ENCODE assay signal across 20 mouse cellular contexts in genomic region chr8:121673153-121673552, GRCm38 (mm10). TPM values are rescaled to one million over a fixed set of nuclear protein-coding genes. Genes with fewer than 3 reads are reported as not detected.
DNase-seq lines count a peak whose midpoint lies in the region; ATAC-seq lines count a peak whose summit lies in the region.
"Had no signal": no experiment of that assay in that cellular context is flagged by ENCODE, and none has a peak within 500 bp of the region (broad histone marks: within the 10 kb centered on the region; RNA-seq: fewer than 3 reads in every experiment).

No protein-coding gene starts in this region.

- peak overlapping the region; percentile 31; the same call in 1 of the 2 replicates for H3K27ac ChIP-seq in forebrain, embryonic 13.5 days
- H3K27ac ChIP-seq in forebrain, embryonic 11.5 days (ENCODE audit: low read depth, low read length), result no peak overlapping the region
- peak overlapping the region; percentile 57; the same call in 1 of the 2 replicates for H3K27ac ChIP-seq in midbrain, embryonic 15.5 days
- H3K27ac ChIP-seq in midbrain, embryonic 14.5 days (replicated peaks; ENCODE audit: low read depth, low read length), result no peak overlapping the region
- H3K27ac ChIP-seq: heart, embryonic 15.5 days; hindbrain, embryonic 10.5 days; intestine, embryonic 15.5 days; kidney, embryonic 15.5 days; liver, embryonic 12.5 days; stomach, embryonic 15.5 days had no signal

- no peaks in the 10 kb centered on the region for H3K9me3 ChIP-seq in forebrain, embryonic 13.5 days (replicated peaks)
- no peaks in the 10 kb centered on the region for H3K9me3 ChIP-seq in forebrain, embryonic 11.5 days (ENCODE audit: control insufficient read depth, low read length)
- H3K9me3 ChIP-seq in midbrain, embryonic 15.5 days, result no peaks in the 10 kb centered on the region
- H3K9me3 ChIP-seq in midbrain, embryonic 14.5 days (ENCODE audit: control insufficient read depth, low read length), result no peaks in the 10 kb centered on the region
- H3K9me3 ChIP-seq: heart, embryonic 15.5 days; hindbrain, embryonic 10.5 days; intestine, embryonic 15.5 days; kidney, embryonic 15.5 days; liver, embryonic 12.5 days; stomach, embryonic 15.5 days had no signal

- H3K9ac ChIP-seq in forebrain, embryonic 13.5 days, result no peak overlapping the region
- no peak overlapping the region for H3K9ac ChIP-seq in forebrain, embryonic 11.5 days (ENCODE audit: low read length)
- H3K9ac ChIP-seq in midbrain, embryonic 15.5 days, result no peak overlapping the region
- H3K9ac ChIP-seq in midbrain, embryonic 14.5 days (replicated peaks; ENCODE audit: low read length), result no peak overlapping the region
- H3K9ac ChIP-seq: heart, embryonic 15.5 days; intestine, embryonic 15.5 days; kidney, embryonic 15.5 days; liver, embryonic 12.5 days; stomach, embryonic 15.5 days had no signal

- no peak overlapping the region for H3K4me2 ChIP-seq in forebrain, embryonic 13.5 days
- no peak overlapping the region for H3K4me2 ChIP-seq in forebrain, embryonic 11.5 days (ENCODE audit: low read depth, low read length, severe bottlenecking)
- H3K4me2 ChIP-seq in midbrain, embryonic 15.5 days, result no peak overlapping the region
- no peak overlapping the region for H3K4me2 ChIP-seq in midbrain, embryonic 14.5 days (ENCODE audit: low read length)
- H3K4me2 ChIP-seq: heart, embryonic 15.5 days; intestine, embryonic 15.5 days; kidney, embryonic 15.5 days; liver, embryonic 12.5 days; stomach, embryonic 15.5 days had no signal

- peaks cover 15% of the 10 kb centered on the region for H3K4me1 ChIP-seq in forebrain, embryonic 13.5 days
- H3K4me1 ChIP-seq in forebrain, embryonic 11.5 days (replicated peaks; ENCODE audit: control insufficient read depth, insufficient read depth, low read length), result peaks cover 4% of the 10 kb centered on the region; the same call in 1 of the 2 replicates
- H3K4me1 ChIP-seq in midbrain, embryonic 15.5 days, result peaks cover 13% of the 10 kb centered on the region; the same call in 1 of the 2 replicates
- peaks cover 8% of the 10 kb centered on the region; the same call in 1 of the 2 replicates for H3K4me1 ChIP-seq in midbrain, embryonic 14.5 days (ENCODE audit: control insufficient read depth, insufficient read depth, low read length)
- H3K4me1 ChIP-seq: liver, embryonic 12.5 days had no signal

- 64% methylated on average over 4 of the region's 4 CpGs for whole genome bisulfite sequencing in forebrain, embryonic 13.5 days
- WGBS in forebrain, embryonic 11.5 days, result 59% methylated on average over 4 of the region's 4 CpGs
- 63% methylated on average over 3 of the region's 4 CpGs for WGBS in midbrain, embryonic 15.5 days
- 68% methylated on average over 4 of the region's 4 CpGs for WGBS in midbrain, embryonic 14.5 days

- ATAC-seq in forebrain, embryonic 13.5 days, result no peak
- no peak for ATAC-seq in forebrain, embryonic 11.5 days (replicated peaks; ENCODE audit: low FRiP score)
- ATAC-seq in midbrain, embryonic 15.5 days (replicated peaks), result no peak; the same call in 1 of the 2 replicates
- ATAC-seq in midbrain, embryonic 14.5 days (ENCODE audit: low FRiP score, low TSS enrichment), result no peak
- ATAC-seq in erythroid progenitor cell, adult 5-6 weeks (replicated peaks; ENCODE audit: low FRiP score, poor library complexity, severe bottlenecking), result no peak
- ATAC-seq: CD4-positive, CD25-positive, alpha-beta regulatory T cell, adult 4 months; liver, embryonic 12.5 days had no signal

- no peak for DNase-seq in forebrain, embryonic 11.5 days (ENCODE audit: low spot score)
- no peak for DNase-seq in midbrain, embryonic 14.5 days
- peak; percentile 25 for DNase-seq in lung, postnatal 14 days
- no peak for DNase-seq in ovary, adult 18-20 months (ENCODE audit: low spot score)
- DNase-seq in urinary bladder, postnatal 25 days (ENCODE audit: low spot score), result no peak
- DNase-seq: cerebellum, adult 9-10 months; gastrocnemius, postnatal 10 days; heart, adult 18-20 months; thymus, adult 2 months had no signal

- no peaks in the 10 kb centered on the region for H3K27me3 ChIP-seq in forebrain, embryonic 13.5 days
- H3K27me3 ChIP-seq in forebrain, embryonic 11.5 days (ENCODE audit: control insufficient read depth, insufficient read depth, low read length), result peaks cover 2% of the 10 kb centered on the region; the same call in 1 of the 2 replicates
- H3K27me3 ChIP-seq in midbrain, embryonic 15.5 days (replicated peaks), result no peaks in the 10 kb centered on the region
- H3K27me3 ChIP-seq in midbrain, embryonic 14.5 days (ENCODE audit: control insufficient read depth, insufficient read depth, low read length), result no peaks in the 10 kb centered on the region
- H3K27me3 ChIP-seq: intestine, embryonic 15.5 days; kidney, embryonic 15.5 days; stomach, embryonic 15.5 days had no signal

- no peaks in the 10 kb centered on the region for H3K36me3 ChIP-seq in forebrain, embryonic 13.5 days (ENCODE audit: poor library complexity, severe bottlenecking)
- no peaks in the 10 kb centered on the region for H3K36me3 ChIP-seq in forebrain, embryonic 11.5 days (ENCODE audit: control insufficient read depth, insufficient read depth, low read length)
- no peaks in the 10 kb centered on the region for H3K36me3 ChIP-seq in midbrain, embryonic 15.5 days (replicated peaks)
- no peaks in the 10 kb centered on the region for H3K36me3 ChIP-seq in midbrain, embryonic 14.5 days (ENCODE audit: control insufficient read depth, insufficient read depth, low read length)
- H3K36me3 ChIP-seq: G1E; heart, embryonic 15.5 days; hindbrain, embryonic 10.5 days; intestine, embryonic 15.5 days; kidney, embryonic 15.5 days; liver, embryonic 12.5 days; stomach, embryonic 15.5 days had no signal

- no peak overlapping the region for H3K4me3 ChIP-seq in forebrain, embryonic 13.5 days
- H3K4me3 ChIP-seq in forebrain, embryonic 11.5 days (ENCODE audit: low read depth, low read length), result no peak overlapping the region
- H3K4me3 ChIP-seq in midbrain, embryonic 15.5 days, result no peak overlapping the region
- no peak overlapping the region for H3K4me3 ChIP-seq in midbrain, embryonic 14.5 days (replicated peaks; ENCODE audit: low read depth, low read length)
- H3K4me3 ChIP-seq: heart, embryonic 15.5 days; hindbrain, embryonic 10.5 days; intestine, embryonic 15.5 days; kidney, embryonic 15.5 days; liver, embryonic 12.5 days; stomach, embryonic 15.5 days had no signal

RNA-seq across cellular contexts. Expression of gene Zcchc14, which starts 20.5 kb away (rescaled TPM):
- 30.0 and 33.7 TPM in 2 replicates for polyA plus RNA-seq in forebrain, embryonic 13.5 days (2015; fragmentation: Nextera tagmentation; extraction: Ambion mirVana)
- polyA plus RNA-seq in forebrain, embryonic 11.5 days (2014; fragmentation: Nextera tagmentation; extraction: Ambion mirVana), result 27.1 and 27.4 TPM in 2 replicates
- 25.4 and 28.0 TPM in 2 replicates for polyA plus RNA-seq in midbrain, embryonic 15.5 days (2015; fragmentation: Nextera tagmentation; extraction: Ambion mirVana)
- 39.0 and 43.4 TPM in 2 replicates for polyA plus RNA-seq in midbrain, embryonic 14.5 days (2014; fragmentation: Nextera tagmentation; extraction: Ambion mirVana)
- not detected in 2 replicates for total RNA-seq in erythroid progenitor cell, adult 5-6 weeks (2015; ENCODE audit: low replicate concordance)
- not detected in 2 replicates for total RNA-seq in erythroid progenitor cell, adult 5-6 weeks (2017; ENCODE audit: low replicate concordance)
- polyA plus RNA-seq: G1E had no signal

RNA-seq across cellular contexts. Expression of gene Jph3, which starts 56.3 kb away (rescaled TPM):
- 34.9 and 36.7 TPM in 2 replicates for polyA plus RNA-seq in forebrain, embryonic 13.5 days (2015; fragmentation: Nextera tagmentation; extraction: Ambion mirVana)
- polyA plus RNA-seq in forebrain, embryonic 11.5 days (2014; fragmentation: Nextera tagmentation; extraction: Ambion mirVana), result 8.9 and 9.4 TPM in 2 replicates
- polyA plus RNA-seq in midbrain, embryonic 15.5 days (2015; fragmentation: Nextera tagmentation; extraction: Ambion mirVana), result 111 and 114 TPM in 2 replicates
- polyA plus RNA-seq in midbrain, embryonic 14.5 days (2014; fragmentation: Nextera tagmentation; extraction: Ambion mirVana), result 73.5 and 86.4 TPM in 2 replicates
- not detected in 2 replicates for total RNA-seq in erythroid progenitor cell, adult 5-6 weeks (2015; ENCODE audit: low replicate concordance)
- total RNA-seq in erythroid progenitor cell, adult 5-6 weeks (2017; ENCODE audit: low replicate concordance), result not detected in 2 replicates
- polyA plus RNA-seq: G1E had no signal

Comparison
In these comparisons a context has a peak if more than half of its experiments do, and no peak if none do; other contexts are left out.
1. H3K27ac ChIP-seq: peak in forebrain, embryonic 13.5 days (single experiment) and midbrain, embryonic 15.5 days (single experiment); none in forebrain, embryonic 11.5 days (single experiment) and midbrain, embryonic 14.5 days (single experiment).